Mouse (Mus musculus): ENCODE data around the gene Qrfp.

- no peak for TF ChIP-seq POLR2A (IDR thresholded peaks at IDR 0.05; ENCODE audit: control insufficient read depth, low read depth, low read length)
- no peak for TF ChIP-seq CTCF (IDR thresholded peaks at IDR 0.05; ENCODE audit: control insufficient read depth, insufficient read depth, insufficient replicate concordance, low read depth, low read length)
Measured at GRCm38 (mm10) chr2:31857180-31857579, 46.8 kb upstream of the Qrfp start.

Measured in testis, adult 2 months (tissue).